Mouse (Mus musculus) adipose tissue, adult 10 weeks (tissue): ENCODE measurements around the gene Supt4a. TPM values are rescaled to one million over a fixed set of nuclear protein-coding genes. Genes with fewer than 3 reads are reported as not detected.

Experiments
- polyA plus RNA-seq: library from polyadenylated mRNA; stranded (reverse); fragments of 350-450 nt; fragmentation: Illumina TruSeq; extraction: RNeasy Lipid Tissue Mini Kit (QIAGEN cat#74804); gene quantifications from one replicate; pipeline ENCODE4 v1.2.3, GENCODE M21; 2014; ENCODE audit warnings: low read depth, low replicate concordance

The Supt4a gene
- 69.9 TPM for polyA plus RNA-seq

GRCm38 (mm10) chr11:87737175-87737740 lies at the start of gene Supt4a:
Gene Supt4a, plus strand, starts transcription at chr11:87737552.

GRCm38 (mm10) chr11:87760301-87761081 lies 23.1 kb downstream of the Supt4a start, which contains the start of gene Tspoap1:
Gene Tspoap1, plus strand, starts transcription at chr11:87760541.

Other genes starting within 250 kb of the Supt4a start
- 2.0 TPM for gene Gm11492, start 170.9 kb upstream of the Supt4a start, polyA plus RNA-seq
- 38.3 TPM for gene Sept4, start 168.6 kb upstream of the Supt4a start, polyA plus RNA-seq
- gene Mtmr4, start 145.4 kb upstream of the Supt4a start, polyA plus RNA-seq: 27.5 TPM
- gene Hsf5, start 120.4 kb upstream of the Supt4a start, polyA plus RNA-seq: 2.6 TPM
- gene Rnf43, start 74.8 kb upstream of the Supt4a start, polyA plus RNA-seq: 21.6 TPM
- gene Tspoap1, start 23.0 kb downstream of the Supt4a start, polyA plus RNA-seq: 4.8 TPM
- not detected for gene Mpo, start 56.0 kb downstream of the Supt4a start, polyA plus RNA-seq
- gene Lpo, start 90.7 kb downstream of the Supt4a start, polyA plus RNA-seq: not detected
- gene Mks1, start 115.7 kb downstream of the Supt4a start, polyA plus RNA-seq: 14.8 TPM
- gene Epx, start 138.0 kb downstream of the Supt4a start, polyA plus RNA-seq: not detected
- gene Olfr462, start 154.7 kb downstream of the Supt4a start, polyA plus RNA-seq: not detected
- not detected for gene Olfr463, start 159.8 kb downstream of the Supt4a start, polyA plus RNA-seq
- gene Olfr464, start 183.4 kb downstream of the Supt4a start, polyA plus RNA-seq: not detected
- gene Dynll2, start 250.0 kb downstream of the Supt4a start, polyA plus RNA-seq: 168 TPM